Mouse (Mus musculus): ENCODE results near the gene Usp44.
"Not testable (repeated sequence)": the region's sequence is repeated elsewhere in the genome, so short reads cannot be mapped to it uniquely, and the experiment has no call there.

Gene Usp44

GRCm38 (mm10) chr10:93830931-93831729 is at the start of gene Usp44:
Gene Usp44 (plus strand): TSS chr10:93831555.
- DNase-seq: no peak

GRCm38 (mm10) chr10:93783216-93784013 is 47.9 kb upstream of the Usp44 start:
- DNase-seq: no peak

DNA sequence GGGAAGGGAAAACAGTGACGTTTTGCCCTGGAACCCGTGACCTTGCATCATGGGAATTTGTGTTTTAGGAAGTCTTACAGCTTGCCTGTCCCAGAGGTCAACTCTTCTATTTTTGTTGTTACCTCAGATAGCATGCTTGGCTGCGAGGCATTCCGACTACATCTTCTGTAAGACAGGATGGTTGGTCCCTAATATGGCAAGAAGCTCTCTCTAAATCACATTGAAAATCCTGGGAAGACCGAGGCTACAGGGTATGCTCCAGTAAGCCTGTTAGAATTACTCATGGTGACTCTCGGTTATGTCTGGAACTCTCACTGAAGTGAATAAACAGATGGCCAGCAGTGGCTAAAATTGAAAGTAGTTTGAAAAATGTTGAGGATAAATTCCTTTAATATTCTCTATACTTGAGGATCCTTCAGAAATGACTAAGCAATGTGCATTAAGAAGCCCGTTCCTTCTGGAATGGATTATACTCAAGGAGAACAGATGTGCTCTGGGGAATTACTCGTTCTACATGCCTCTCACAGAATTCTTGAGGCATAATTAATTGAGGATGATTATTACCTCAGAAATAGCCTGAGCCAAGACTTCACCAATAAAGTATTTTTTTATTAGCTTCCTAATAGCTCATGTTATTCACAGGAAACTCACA is 31.5 kb upstream of the Usp44 start:
- DNase-seq: no peak

DNA sequence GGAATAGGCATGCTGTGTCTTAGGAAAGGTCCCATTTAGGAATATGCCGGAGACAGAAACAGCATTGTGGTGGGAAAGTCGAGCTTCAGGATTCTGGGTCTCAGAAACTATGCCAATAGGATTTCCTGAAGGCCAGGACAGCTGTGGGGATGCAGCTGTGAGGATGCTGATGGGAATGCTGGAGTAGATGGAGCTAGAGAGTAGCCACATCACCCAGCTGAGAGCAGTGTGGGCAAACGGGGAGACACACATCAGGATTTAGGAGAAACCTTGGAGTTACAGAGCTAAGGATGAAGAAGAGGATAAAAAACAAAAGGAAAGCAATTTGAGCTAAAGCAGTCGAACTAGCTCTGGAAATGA is 31.0 kb upstream of the Usp44 start:
- no peak for DNase-seq

- no peak for DNase-seq
Measured at GRCm38 (mm10) chr10:93800895-93801294, 30.5 kb upstream of the Usp44 start.

GRCm38 (mm10) chr10:93803199-93803598 is 28.2 kb upstream of the Usp44 start:
- no peak for DNase-seq

- not testable (repeated sequence) for DNase-seq
Measured at GRCm38 (mm10) chr10:93809438-93809837, 21.9 kb upstream of the Usp44 start.

- DNase-seq: peak; percentile 46
Measured at GRCm38 (mm10) chr10:93810590-93811185, 20.7 kb upstream of the Usp44 start.

GRCm38 (mm10) chr10:93812098-93812497 is 19.3 kb upstream of the Usp44 start:
- DNase-seq: no peak

GRCm38 (mm10) chr10:93812774-93813415 is 18.5 kb upstream of the Usp44 start:
- DNase-seq: peak; percentile 62

DNA sequence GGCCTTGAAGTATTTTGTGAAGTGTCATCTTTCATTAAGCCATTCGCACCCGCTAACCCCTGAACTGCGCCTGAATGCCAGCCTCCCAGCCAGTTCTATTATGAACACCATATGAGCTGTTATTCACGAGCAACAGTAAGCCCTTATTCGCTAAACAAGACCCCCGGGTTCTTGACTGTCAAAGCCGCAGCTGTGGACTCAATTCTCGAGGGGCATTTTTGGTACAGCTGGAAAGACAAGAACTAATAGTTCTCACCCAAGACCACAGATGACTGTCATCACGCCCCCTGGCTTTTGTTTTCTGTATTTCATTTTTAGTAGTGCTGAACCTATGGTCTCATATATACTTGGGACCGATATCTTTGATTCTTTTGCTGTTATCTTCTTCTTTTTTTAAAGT is 17.6 kb upstream of the Usp44 start:
- DNase-seq: no peak

- DNase-seq: peak; percentile 80
Measured at GRCm38 (mm10) chr10:93818661-93819060, 12.7 kb upstream of the Usp44 start.

- DNase-seq: peak; percentile 15
Measured at GRCm38 (mm10) chr10:93829898-93830831, 1.2 kb upstream of the Usp44 start.

DNA sequence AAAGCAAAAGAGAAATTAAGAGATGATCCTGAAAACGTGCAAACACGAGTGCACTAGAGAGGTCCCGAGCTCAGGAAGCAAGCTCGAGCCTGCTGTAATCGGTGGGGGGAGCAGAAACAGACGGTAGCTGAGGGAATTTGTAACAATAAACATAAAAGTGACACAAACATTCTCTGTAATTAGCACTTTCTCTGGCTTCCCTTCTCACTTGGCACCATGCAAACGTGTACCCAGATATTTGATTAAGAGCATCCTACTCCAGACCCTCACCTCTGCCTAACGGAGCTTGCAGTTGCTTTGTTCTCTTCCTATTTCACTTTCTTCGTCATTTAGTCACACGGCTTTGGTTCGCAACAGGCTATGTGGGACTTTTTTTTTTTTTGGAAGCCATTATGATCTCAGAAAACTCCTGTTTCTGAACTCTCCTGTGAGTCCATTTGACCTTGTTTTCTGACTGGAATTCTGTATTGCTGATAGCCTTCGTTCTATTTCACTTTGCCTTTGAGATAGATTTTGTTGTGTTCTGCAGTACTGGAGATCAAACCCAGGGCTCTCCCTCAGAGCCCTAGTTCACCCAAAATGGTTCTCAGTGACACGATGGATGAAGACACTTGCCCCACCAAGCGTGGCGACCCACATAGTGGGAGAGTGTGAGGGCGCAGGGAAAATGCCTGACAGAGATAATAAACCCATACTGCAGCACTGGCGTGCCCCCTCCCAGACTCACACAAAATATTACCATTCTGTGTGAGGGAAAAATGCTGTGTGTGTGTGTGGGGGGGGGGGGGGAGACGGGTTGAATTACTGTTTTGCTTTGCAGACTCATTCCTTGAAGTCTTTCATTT is 597 bp downstream of the Usp44 start:
- no peak for DNase-seq

DNA sequence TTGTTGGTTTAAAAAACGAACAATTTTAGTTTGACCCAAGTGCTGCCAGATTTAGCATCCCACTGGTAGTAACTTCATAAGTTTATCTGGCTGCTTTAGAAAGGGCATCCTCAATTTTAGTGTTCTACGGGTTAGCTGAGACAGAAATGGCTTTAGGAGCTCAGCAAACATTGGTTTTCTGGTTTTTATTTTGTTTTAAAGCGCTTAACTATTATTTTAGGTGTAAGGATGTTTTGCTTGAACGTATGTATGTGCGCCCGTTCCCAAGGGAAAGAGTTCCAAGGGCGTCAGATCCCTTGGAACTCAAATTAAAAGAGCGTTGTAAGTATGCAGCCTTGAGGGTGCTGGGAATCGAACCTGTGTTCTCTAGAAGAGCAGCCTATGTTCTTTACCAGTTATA is 1.5 kb downstream of the Usp44 start:
- DNase-seq: no peak

DNA sequence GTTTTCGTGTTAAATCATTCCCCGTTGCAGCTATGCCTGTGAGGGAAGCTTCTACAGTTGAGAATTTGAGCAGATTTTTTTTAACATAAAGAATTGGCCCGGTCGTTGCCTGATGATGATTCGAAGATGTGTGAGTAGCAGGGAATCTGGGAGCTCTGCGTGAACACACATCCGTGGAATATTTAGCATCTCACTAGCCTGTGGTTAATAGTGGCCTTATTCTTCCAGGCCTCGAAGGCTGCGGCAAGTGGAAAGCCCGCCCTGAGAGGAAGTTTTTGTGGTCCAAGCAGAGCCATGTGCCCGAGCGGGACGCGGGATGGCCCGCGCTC is 2.0 kb downstream of the Usp44 start:
- no peak for DNase-seq

- DNase-seq: peak; percentile 88
Measured at GRCm38 (mm10) chr10:93833699-93834393, 2.5 kb downstream of the Usp44 start.

GRCm38 (mm10) chr10:93834394-93834745 is 3.0 kb downstream of the Usp44 start:
- DNase-seq: no peak

GRCm38 (mm10) chr10:93835115-93835514 is 3.8 kb downstream of the Usp44 start:
- DNase-seq: not testable (repeated sequence)

DNA sequence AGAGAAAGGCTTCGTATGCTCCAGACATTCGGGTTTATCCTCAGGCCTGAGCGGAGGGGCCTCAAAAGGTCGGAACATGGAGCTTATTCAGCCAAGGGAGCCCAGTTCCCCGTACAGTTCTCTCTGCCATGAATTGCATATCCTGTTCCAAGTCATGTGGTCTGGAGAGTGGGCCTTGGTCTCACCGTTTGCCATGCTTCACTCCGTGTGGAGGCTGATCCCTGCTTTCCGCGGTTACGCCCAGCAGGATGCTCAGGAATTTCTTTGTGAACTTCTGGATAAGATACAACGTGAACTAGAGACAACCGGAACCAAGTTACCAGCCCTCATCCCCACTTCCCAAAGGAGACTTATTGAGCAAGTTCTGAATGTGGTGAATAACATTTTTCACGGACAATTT is 15.4 kb downstream of the Usp44 start:
- DNase-seq: no peak

All from thymus, postnatal 14 days (tissue).